Mouse (Mus musculus) embryonic facial prominence, embryonic 14.5 days (tissue): ENCODE results near the gene Tifab. TPM values are rescaled to one million over a fixed set of nuclear protein-coding genes. Genes with fewer than 3 reads are reported as not detected.
A peak's percentile ranks its signal among the peaks of the same experiment; 100 is the strongest.
"Not testable (repeated sequence)": the region's sequence is repeated elsewhere in the genome, so short reads cannot be mapped to it uniquely, and the experiment has no call there.

Experiments used
- ATAC-seq: fragments of 200-750 bp; cut with Nextera tagmentation; 2 replicates; pipeline ENCODE4 v1.8.0; 2017; ENCODE audit warnings: low read depth, moderate number of reproducible peaks, moderate TSS enrichment
- DNase-seq: peaks from one replicate; pipeline ENCODE4 v3.0.0-alpha.2; 2015; ENCODE audit warnings: low spot score
- H3K27ac ChIP-seq: fragments of 300-500 bp; sonication (generic); replicated peaks from 2 replicates; pipeline ENCODE4 v1.5.1; 2014; ENCODE audit warnings: low read depth, mild to moderate bottlenecking, low read length, moderate library complexity
- H3K27me3 ChIP-seq: fragments of 300-500 bp; sonication (generic); replicated peaks from 2 replicates; pipeline ENCODE4 v1.6.1; 2014; ENCODE audit warnings: low read length; ENCODE audit not compliant: control insufficient read depth, insufficient read depth
- H3K36me3 ChIP-seq: fragments of 300-500 bp; sonication (generic); 2 replicates; pipeline ENCODE4 v1.6.1; 2014; ENCODE audit warnings: low read length, mixed read lengths; ENCODE audit not compliant: control insufficient read depth, insufficient read depth
- H3K4me1 ChIP-seq: fragments of 300-500 bp; sonication (generic); 2 replicates; pipeline ENCODE4 v1.6.1; 2014; ENCODE audit warnings: antibody characterized with exemption, low read length; ENCODE audit not compliant: control insufficient read depth, insufficient read depth
- H3K4me2 ChIP-seq: fragments of 300-500 bp; sonication (generic); 2 replicates; pipeline ENCODE4 v1.6.1; 2014; ENCODE audit warnings: low read depth, mild to moderate bottlenecking, low read length, moderate library complexity, mixed read lengths
- H3K4me3 ChIP-seq: fragments of 300-500 bp; sonication (generic); 2 replicates; pipeline ENCODE4 v1.5.1; 2014; ENCODE audit warnings: low read depth, mild to moderate bottlenecking, low read length
- H3K9ac ChIP-seq: fragments of 300-500 bp; sonication (generic); 2 replicates; pipeline ENCODE4 v1.6.1; 2014; ENCODE audit warnings: low read depth, mild to moderate bottlenecking, low read length, moderate library complexity, mixed read lengths
- H3K9me3 ChIP-seq: fragments of 300-500 bp; sonication (generic); 2 replicates; pipeline ENCODE4 v1.6.1; 2016; ENCODE audit warnings: low read length; ENCODE audit not compliant: control insufficient read depth
- WGBS: fragments of 180-500 bp; shearing (Covaris S2); extraction: QIAGEN DNeasy Blood & Tissue Kit; methylation state at CpG from one replicate; pipeline ENCODE4 v1.1.7; 2014; 5-methylcytosine and 5-hydroxymethylcytosine counted together
- polyA plus RNA-seq: library from polyadenylated mRNA; unstranded; fragments of >200 nt; fragmentation: Nextera tagmentation; extraction: Ambion mirVana; gene quantifications from 2 replicates; pipeline ENCODE4 v1.2.1, GENCODE M21; 2014

Tifab gene
- polyA plus RNA-seq, 1 experiment from 2014 or later: 0.93 TPM

- WGBS: 21% methylated on average over 4 of the region's 4 CpGs
- H3K27me3 ChIP-seq: peaks cover 8% of the 10 kb centered on the region; the same call in 1 of the 2 replicates
- no peak overlapping the region for H3K9ac ChIP-seq
- DNase-seq (no peak), ATAC-seq (no peak)
- 0 out of 2 replicates have a peak, but pooled peaks cover under 1% of the 10 kb centered on the region for H3K9me3 ChIP-seq
- H3K27ac ChIP-seq: no peak overlapping the region
- no peak overlapping the region for H3K4me2 ChIP-seq
- H3K36me3 ChIP-seq: no peaks in the 10 kb centered on the region
- H3K4me3 ChIP-seq: no peak overlapping the region
- H3K4me1 ChIP-seq: no peaks in the 10 kb centered on the region
Observed at GRCm38 (mm10) chr13:56216090-56216489, 37.4 kb upstream of the Tifab start.

DNA sequence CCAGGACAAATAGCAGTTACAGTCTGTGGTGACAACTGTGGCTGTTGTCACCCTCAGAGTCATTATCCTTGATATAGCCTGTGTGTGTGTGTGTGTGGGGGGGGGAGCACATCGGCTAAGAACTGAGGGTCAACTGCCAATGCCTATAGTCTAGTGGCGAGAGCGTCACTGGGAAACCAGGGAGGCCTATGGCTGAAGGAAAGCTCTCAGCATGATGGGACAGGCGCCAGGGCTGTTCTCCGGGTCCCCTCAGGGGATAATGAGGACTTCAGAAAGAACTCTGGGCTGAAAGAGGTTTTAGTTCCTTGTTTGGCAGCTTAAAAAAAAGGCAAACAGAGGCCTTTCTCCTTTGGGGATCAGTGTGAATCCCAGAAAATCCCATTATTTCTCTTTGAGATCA lies 35.9 kb upstream of the Tifab start:
- H3K9me3 ChIP-seq: 0 out of 2 replicates have a peak, but pooled peaks cover 3% of the 10 kb centered on the region
- H3K36me3 ChIP-seq: no peaks in the 10 kb centered on the region
- H3K4me3 ChIP-seq: no peak overlapping the region
- no peaks in the 10 kb centered on the region for H3K4me1 ChIP-seq
- 36% methylated on average over 5 of the region's 5 CpGs for WGBS
- H3K27me3 ChIP-seq: no peaks in the 10 kb centered on the region; the same call in 1 of the 2 replicates
- ATAC-seq (no peak; the same call in 1 of the 2 replicates), DNase-seq (peak; percentile 35)
- no peak overlapping the region for H3K9ac ChIP-seq
- H3K27ac ChIP-seq: no peak overlapping the region
- H3K4me2 ChIP-seq: no peak overlapping the region

DNA sequence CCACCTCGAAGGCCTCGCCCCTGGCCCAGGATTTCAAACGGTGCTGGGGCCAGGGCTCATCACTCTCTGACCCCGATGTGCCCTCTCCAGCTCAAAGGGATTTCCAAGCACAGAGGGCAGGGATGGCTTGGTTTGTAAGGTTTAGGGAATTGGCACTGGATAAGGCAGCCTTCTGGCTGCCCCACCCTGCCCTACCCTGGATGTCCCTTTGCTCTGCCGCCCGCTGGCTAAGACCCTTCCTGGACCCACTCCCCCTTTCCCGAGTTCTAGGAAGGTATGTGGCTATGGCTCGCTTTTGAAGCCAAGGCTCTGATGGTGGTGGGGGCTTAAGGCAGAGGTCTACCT lies 30.4 kb upstream of the Tifab start:
- no peak overlapping the region; the same call in 1 of the 2 replicates for H3K27ac ChIP-seq
- peak overlapping the region; percentile 55 for H3K9ac ChIP-seq
- H3K4me1 ChIP-seq: peaks cover 12% of the 10 kb centered on the region; the same call in 1 of the 2 replicates
- H3K27me3 ChIP-seq: no peaks in the 10 kb centered on the region
- WGBS: 9% methylated on average over 8 of the region's 8 CpGs
- DNase-seq (no peak), ATAC-seq (peak; percentile 11; the same call in 1 of the 2 replicates)
- 0 out of 2 replicates have a peak, but pooled peaks cover 3% of the 10 kb centered on the region for H3K9me3 ChIP-seq
- peak overlapping the region; percentile 23; the same call in 1 of the 2 replicates for H3K4me3 ChIP-seq
- H3K36me3 ChIP-seq: no peaks in the 10 kb centered on the region
- peak overlapping the region; percentile 52 for H3K4me2 ChIP-seq

DNA sequence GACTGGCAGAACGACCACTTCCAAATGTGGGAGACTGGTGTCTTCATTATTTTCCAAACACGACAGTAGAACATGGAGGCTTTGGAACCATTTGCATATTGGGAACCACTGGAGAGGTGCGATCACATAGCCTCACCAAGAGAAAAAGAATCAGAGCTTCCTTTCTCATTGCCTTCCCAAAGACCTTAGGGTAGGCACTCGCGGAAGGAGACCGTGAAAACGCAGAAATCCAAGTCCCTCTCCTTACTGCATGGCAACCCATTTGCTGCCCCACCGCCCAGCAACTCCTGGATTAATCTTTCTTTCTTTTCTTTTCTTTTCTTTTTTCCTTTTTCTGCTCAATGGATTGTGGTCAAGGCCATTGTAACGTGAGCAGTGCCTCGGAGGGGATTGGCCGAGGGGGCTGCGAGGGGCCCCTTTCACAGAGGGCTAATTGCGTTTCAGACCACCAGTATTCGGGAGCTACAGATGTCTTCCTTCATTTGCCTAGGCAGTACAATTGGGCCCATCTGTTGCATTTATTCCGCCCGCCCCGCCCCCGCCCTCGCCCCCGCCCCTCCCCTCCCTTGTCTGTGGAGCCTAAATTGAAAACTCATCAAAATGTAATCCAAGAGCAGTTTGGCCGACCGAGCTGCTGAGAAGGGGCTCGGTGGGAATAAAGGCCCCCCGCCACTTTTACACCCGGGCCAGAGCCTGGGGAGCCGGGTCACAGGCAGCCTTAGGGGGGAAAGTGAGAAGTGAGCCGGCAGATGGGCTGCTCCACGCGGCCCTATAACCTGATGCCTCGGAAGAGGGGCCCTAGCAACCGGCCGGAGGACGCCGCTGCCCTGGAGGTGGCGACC lies 29.8 kb upstream of the Tifab start:
- Histone ChIP-seq H3K27ac (no peak overlapping the region; the same call in 1 of the 2 replicates), H3K4me1 (peaks cover 12% of the 10 kb centered on the region; the same call in 1 of the 2 replicates), H3K36me3 (no peaks in the 10 kb centered on the region), H3K27me3 (no peaks in the 10 kb centered on the region), H3K4me2 (peak overlapping the region; percentile 52), H3K4me3 (peak overlapping the region; percentile 23), H3K9me3 (0 out of 2 replicates have a peak, but pooled peaks cover 3% of the 10 kb centered on the region), H3K9ac (peak overlapping the region; percentile 55)
- ATAC-seq: peak; percentile 88
- 5% methylated on average over 34 of the region's 35 CpGs for WGBS
- DNase-seq: peak; percentile 71

DNA sequence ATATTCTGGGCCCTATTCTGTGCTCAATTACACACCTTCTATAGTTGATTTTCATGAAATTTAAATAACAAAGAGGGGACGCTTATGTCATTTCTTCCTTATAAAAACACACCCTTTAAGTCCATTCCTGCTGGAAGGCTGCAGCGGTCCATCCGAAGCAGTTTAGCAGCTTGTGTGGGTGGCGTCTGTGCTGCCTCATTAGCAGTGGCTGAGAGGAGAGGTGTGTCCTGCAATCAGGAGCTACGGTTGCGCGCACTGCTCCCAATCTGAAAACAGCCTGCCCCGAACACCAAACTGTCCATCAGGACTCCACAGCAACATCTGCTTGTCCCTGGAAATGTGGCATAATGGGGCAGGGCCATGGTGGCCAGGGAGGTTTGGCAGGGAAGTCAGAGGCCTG lies 20.8 kb upstream of the Tifab start:
- Histone ChIP-seq H3K27ac (no peak overlapping the region), H3K9ac (no peak overlapping the region), H3K4me3 (no peak overlapping the region), H3K4me2 (no peak overlapping the region), H3K36me3 (no peaks in the 10 kb centered on the region), H3K4me1 (no peaks in the 10 kb centered on the region), H3K27me3 (no peaks in the 10 kb centered on the region), H3K9me3 (no peaks in the 10 kb centered on the region)
- DNase-seq (no peak), ATAC-seq (no peak)
- WGBS: 60% methylated on average over 8 of the region's 8 CpGs

- Histone ChIP-seq H3K36me3 (no peaks in the 10 kb centered on the region), H3K27me3 (no peaks in the 10 kb centered on the region), H3K9ac (peak overlapping the region; percentile 34), H3K4me2 (peak overlapping the region; percentile 52), H3K9me3 (no peaks in the 10 kb centered on the region), H3K4me3 (peak overlapping the region; percentile 18), H3K27ac (peak overlapping the region; percentile 65; the same call in 1 of the 2 replicates), H3K4me1 (no peaks in the 10 kb centered on the region)
- peak; percentile 96 for DNase-seq
- peak; percentile 86 for ATAC-seq
- 11% methylated on average over 15 of the region's 15 CpGs for WGBS
Observed at GRCm38 (mm10) chr13:56197473-56198266, 19.0 kb upstream of the Tifab start.

DNA sequence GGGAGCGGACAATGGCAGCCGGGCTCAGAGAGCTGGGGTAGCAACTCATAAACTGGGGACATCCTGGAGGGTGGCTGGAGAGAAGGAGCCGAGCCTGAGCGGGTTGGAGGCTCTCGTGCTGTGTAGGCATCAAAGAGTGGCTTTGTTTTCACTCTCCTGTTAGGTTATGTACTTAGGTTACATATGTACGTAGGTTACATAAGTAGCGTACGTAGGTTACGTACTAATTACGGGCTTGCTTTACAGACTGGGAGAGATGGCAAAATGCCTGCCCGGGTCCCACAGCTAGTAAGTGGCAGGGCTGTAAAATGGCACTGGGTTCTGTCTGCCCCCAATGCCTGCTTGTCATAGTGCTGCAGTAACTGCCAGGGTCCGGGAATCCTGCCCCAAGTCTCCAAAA lies 18.3 kb upstream of the Tifab start:
- 48% methylated on average over 12 of the region's 12 CpGs for WGBS
- Histone ChIP-seq H3K4me3 (peak overlapping the region; percentile 18), H3K9ac (peak overlapping the region; percentile 34)

DNA sequence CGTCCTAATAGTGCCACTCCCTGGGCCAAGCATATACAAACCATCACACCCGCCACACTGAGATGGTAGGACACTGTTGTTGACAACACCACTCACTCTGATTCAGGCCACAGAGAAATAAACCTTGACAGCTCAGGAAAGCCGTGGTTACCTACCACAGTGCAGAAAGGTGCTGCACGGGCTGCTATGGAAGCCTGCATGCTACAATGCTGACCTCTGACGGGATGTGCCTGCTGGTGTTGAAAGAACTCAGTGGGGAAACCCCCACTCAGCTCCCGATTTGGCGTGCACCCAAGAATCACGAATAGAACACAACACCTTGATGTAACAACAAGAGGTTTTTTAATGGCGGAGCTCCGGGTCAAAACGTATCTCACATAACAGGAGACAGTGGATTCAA lies 17.1 kb upstream of the Tifab start:
- not testable (repeated sequence) for H3K4me3 ChIP-seq, H3K9ac ChIP-seq, H3K4me1 ChIP-seq, H3K36me3 ChIP-seq, H3K27ac ChIP-seq, ATAC-seq, H3K4me2 ChIP-seq, DNase-seq, H3K27me3 ChIP-seq, H3K9me3 ChIP-seq
- 75% methylated on average over 11 of the region's 11 CpGs for WGBS

More for the DNA sequence above, 18.3 kb upstream of the Tifab start:
- Histone ChIP-seq H3K27me3 (no peaks in the 10 kb centered on the region), H3K27ac (peak overlapping the region; percentile 65; the same call in 1 of the 2 replicates), H3K36me3 (no peaks in the 10 kb centered on the region), H3K4me1 (no peaks in the 10 kb centered on the region), H3K4me2 (peak overlapping the region; percentile 52), H3K9me3 (no peaks in the 10 kb centered on the region)
- ATAC-seq: peak; percentile 54; the same call in 1 of the 2 replicates
- peak; percentile 44 for DNase-seq
